Mouse (Mus musculus): ENCODE results near the gene 4931409K22Rik. TPM values are rescaled to one million over a fixed set of nuclear protein-coding genes. Genes with fewer than 3 reads are reported as not detected.
"Not testable (repeated sequence)": the region's sequence is repeated elsewhere in the genome, so short reads cannot be mapped to it uniquely, and the experiment has no call there.

The 4931409K22Rik gene
- polyA plus RNA-seq, 1 experiment: not detected

DNA sequence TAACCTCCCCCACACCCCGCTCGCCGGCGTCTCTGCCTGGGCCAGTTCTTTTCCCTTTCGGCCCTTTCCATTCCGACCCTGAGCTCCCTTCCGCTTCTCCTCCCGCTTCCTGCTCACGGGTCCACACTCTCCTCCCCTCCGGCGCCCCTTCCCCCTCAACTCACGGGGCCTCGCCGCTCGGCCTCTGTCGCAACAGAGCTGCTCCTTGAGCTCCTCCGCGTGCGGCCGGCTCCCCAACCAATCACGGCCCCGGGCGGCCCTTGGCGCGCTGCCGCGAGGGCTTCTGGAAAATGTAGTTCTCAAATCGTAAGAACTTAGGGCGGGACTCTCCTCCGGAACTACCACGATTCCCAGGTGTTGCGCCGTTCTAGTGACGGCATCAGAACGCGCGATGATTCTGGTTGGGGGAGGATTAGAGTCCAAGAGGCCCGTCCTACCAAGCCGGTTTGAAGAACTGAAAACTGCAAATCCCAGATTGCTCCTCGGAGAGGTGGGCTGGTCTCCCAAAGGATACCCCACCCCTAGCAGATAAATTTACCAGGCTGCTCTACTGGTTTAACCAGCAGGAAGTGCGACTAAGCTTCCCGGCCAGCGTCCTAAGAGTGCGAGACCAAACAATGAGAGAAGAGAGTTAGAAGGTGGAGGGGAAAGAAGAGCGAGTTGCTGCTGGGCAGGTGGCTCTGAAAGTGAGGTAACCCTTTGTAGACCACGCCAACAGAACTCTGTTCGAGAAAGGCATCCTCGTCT lies 20.7 kb upstream of the 4931409K22Rik start, which contains the start of gene Abcf2:
TSS of gene Abcf2 (minus strand) at position 285 of the 747 bp plus-strand sequence.
- Histone ChIP-seq H3K27me3 (ENCODE audit: control insufficient read depth, insufficient read depth, low read length) (no peaks in the 10 kb centered on the region), H3K27ac (ENCODE audit: control insufficient read depth, insufficient read depth, low read length) (peak within 1 kb of the TSS; percentile 76), H3K36me3 (ENCODE audit: control insufficient read depth, insufficient read depth, low read length) (peaks cover 24% of the 10 kb centered on the region), H3K4me3 (ENCODE audit: control insufficient read depth, insufficient read depth, low read length) (peak within 1 kb of the TSS; percentile 63), H3K4me1 (replicated peaks; ENCODE audit: control insufficient read depth, insufficient read depth, low read length) (peaks cover 11% of the 10 kb centered on the region)
- under 1% methylated on average over 48 of the region's 48 CpGs for WGBS
- DNase-seq: peak; percentile 99
- TF ChIP-seq CTCF (IDR thresholded peaks at IDR 0.05; ENCODE audit: borderline replicate concordance, control insufficient read depth, extremely low read depth, insufficient read depth, low read length, poor library complexity) (0 out of 2 replicates have a peak, but pooled peaks have one; percentile 58), POLR2A (IDR thresholded peaks at IDR 0.05; ENCODE audit: control insufficient read depth, extremely low read depth, insufficient read depth, low read length, poor library complexity) (peak; percentile 85)

DNA sequence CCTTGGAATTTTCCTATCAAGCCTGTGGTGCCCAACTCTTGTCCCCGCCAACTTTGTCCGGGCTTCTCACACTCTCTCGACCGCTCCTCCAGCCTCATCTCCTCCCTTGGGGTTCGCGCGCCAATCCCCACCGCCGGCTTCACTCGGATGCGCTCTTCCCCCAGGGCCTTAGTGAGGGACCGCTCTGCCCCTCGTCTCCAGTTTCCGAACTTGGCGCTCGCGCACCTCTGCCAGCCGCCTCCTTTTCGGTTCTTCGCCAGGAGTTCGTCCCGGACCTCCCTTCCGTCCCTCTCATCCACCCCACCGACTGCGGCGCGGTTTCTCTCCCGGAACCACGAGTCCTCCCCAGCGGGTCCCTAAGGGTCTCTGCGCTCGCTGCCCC lies 20.2 kb upstream of the 4931409K22Rik start:
- WGBS: 1% methylated on average over 32 of the region's 32 CpGs

DNA sequence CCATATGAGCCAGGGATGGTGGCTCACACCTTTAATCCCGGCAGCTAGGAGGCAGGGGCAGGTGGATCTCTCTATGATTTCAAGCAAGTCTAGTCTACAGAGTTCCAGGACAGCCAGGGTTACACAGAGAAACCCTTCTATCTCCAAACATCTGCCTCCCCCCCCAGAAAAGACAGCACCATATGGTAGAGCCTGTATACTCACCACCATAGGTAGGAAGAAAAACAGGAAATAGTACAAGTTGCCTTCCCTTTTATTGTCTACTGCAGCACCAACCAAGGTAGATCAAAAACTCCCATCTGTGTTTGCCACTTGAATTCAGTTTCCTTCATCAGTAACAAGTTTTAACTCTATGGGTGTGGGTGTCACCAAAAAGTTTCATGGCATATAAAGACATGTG lies 19.3 kb upstream of the 4931409K22Rik start:
- DNase-seq: no peak
- no peaks in the 10 kb centered on the region for H3K27me3 ChIP-seq (ENCODE audit: control insufficient read depth, insufficient read depth, low read length)
- peak overlapping the region; percentile 62; the same call in 1 of the 2 replicates for H3K27ac ChIP-seq (ENCODE audit: control insufficient read depth, insufficient read depth, low read length)
- peaks cover 38% of the 10 kb centered on the region for H3K36me3 ChIP-seq (ENCODE audit: control insufficient read depth, insufficient read depth, low read length)
- 91% methylated on average over 1 of the region's 1 CpGs for WGBS
- no peak overlapping the region for H3K4me3 ChIP-seq (ENCODE audit: control insufficient read depth, insufficient read depth, low read length)
- TF ChIP-seq CTCF (IDR thresholded peaks at IDR 0.05; ENCODE audit: borderline replicate concordance, control insufficient read depth, extremely low read depth, insufficient read depth, low read length, poor library complexity) (no peak), POLR2A (IDR thresholded peaks at IDR 0.05; ENCODE audit: control insufficient read depth, extremely low read depth, insufficient read depth, low read length, poor library complexity) (no peak)
- H3K4me1 ChIP-seq (replicated peaks; ENCODE audit: control insufficient read depth, insufficient read depth, low read length): peaks cover 11% of the 10 kb centered on the region

More for the DNA sequence above, 20.2 kb upstream of the 4931409K22Rik start:
- H3K27ac ChIP-seq (ENCODE audit: control insufficient read depth, insufficient read depth, low read length): peak overlapping the region; percentile 5; the same call in 1 of the 2 replicates
- H3K27me3 ChIP-seq (ENCODE audit: control insufficient read depth, insufficient read depth, low read length): no peaks in the 10 kb centered on the region
- peaks cover 11% of the 10 kb centered on the region for H3K4me1 ChIP-seq (replicated peaks; ENCODE audit: control insufficient read depth, insufficient read depth, low read length)
- peak overlapping the region; percentile 63 for H3K4me3 ChIP-seq (ENCODE audit: control insufficient read depth, insufficient read depth, low read length)
- DNase-seq: no peak
- H3K36me3 ChIP-seq (ENCODE audit: control insufficient read depth, insufficient read depth, low read length): peaks cover 30% of the 10 kb centered on the region
- no peak for TF ChIP-seq POLR2A (IDR thresholded peaks at IDR 0.05; ENCODE audit: control insufficient read depth, extremely low read depth, insufficient read depth, low read length, poor library complexity)
- TF ChIP-seq CTCF (IDR thresholded peaks at IDR 0.05; ENCODE audit: borderline replicate concordance, control insufficient read depth, extremely low read depth, insufficient read depth, low read length, poor library complexity): no peak

DNA sequence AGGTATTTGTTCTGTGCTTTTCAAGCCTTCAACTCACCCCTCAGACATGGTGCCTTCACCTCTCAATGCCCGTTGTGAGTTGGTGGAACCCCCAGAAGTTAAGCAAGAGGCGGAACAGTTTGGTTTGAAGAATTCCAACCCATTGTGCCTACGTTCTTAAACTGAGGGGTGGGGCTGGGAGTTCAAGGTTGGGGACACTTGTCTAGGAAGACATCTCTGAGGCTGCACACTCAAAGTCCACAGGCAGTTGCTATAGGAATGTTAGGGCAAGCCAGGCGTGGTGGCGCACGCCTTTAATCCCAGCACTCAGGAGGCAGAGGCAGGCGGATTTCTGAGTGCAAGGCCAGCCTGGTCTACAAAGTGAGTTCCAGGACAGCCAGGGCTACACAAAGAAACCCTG lies 1.3 kb downstream of the 4931409K22Rik start:
- not testable (repeated sequence) for DNase-seq; H3K4me1 ChIP-seq (replicated peaks; ENCODE audit: control insufficient read depth, insufficient read depth, low read length); H3K27ac ChIP-seq (ENCODE audit: control insufficient read depth, insufficient read depth, low read length); H3K27me3 ChIP-seq (ENCODE audit: control insufficient read depth, insufficient read depth, low read length); H3K36me3 ChIP-seq (ENCODE audit: control insufficient read depth, insufficient read depth, low read length); H3K4me3 ChIP-seq (ENCODE audit: control insufficient read depth, insufficient read depth, low read length)
- 96% methylated on average over 7 of the region's 7 CpGs for WGBS

DNA sequence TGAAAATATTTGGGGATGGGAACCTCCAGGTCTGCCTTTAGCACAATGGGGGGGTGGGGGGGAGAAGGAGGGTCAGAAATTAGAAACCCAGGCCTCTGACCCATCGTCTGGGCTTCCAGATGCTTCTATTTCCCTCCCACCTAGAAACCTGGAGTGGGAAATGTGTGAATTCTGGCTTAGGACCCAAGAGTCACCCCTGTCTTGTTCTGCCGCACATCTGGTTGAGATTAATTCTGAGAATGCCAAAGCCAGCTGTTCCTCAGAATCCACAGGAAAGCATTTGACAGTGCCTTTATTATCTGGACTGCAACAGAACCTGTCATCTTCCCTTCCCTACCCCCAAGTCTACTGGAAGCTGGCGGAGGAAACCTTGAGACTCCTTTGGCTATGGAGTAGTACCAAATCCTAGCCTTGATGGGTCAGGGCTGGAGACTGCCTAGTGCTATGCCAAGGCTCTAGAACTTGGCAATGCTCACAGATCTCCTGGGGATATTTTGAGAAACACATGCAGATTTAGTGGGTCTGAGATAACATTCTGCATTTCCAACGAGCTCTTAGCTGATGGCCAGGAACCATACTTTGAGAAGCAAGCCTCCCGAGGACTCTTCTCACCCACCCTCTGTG lies 2.9 kb downstream of the 4931409K22Rik start:
- no peak overlapping the region for H3K4me3 ChIP-seq (ENCODE audit: control insufficient read depth, insufficient read depth, low read length)
- H3K27me3 ChIP-seq (ENCODE audit: control insufficient read depth, insufficient read depth, low read length): no peaks in the 10 kb centered on the region
- H3K4me1 ChIP-seq (replicated peaks; ENCODE audit: control insufficient read depth, insufficient read depth, low read length): no peaks in the 10 kb centered on the region; the same call in 1 of the 2 replicates
- H3K27ac ChIP-seq (ENCODE audit: control insufficient read depth, insufficient read depth, low read length): no peak overlapping the region
- TF ChIP-seq POLR2A (IDR thresholded peaks at IDR 0.05; ENCODE audit: control insufficient read depth, extremely low read depth, insufficient read depth, low read length, poor library complexity) (no peak), CTCF (IDR thresholded peaks at IDR 0.05; ENCODE audit: borderline replicate concordance, control insufficient read depth, extremely low read depth, insufficient read depth, low read length, poor library complexity) (no peak)
- no peak for DNase-seq
- 74% methylated on average over 5 of the region's 5 CpGs for WGBS
- no peaks in the 10 kb centered on the region for H3K36me3 ChIP-seq (ENCODE audit: control insufficient read depth, insufficient read depth, low read length)

DNA sequence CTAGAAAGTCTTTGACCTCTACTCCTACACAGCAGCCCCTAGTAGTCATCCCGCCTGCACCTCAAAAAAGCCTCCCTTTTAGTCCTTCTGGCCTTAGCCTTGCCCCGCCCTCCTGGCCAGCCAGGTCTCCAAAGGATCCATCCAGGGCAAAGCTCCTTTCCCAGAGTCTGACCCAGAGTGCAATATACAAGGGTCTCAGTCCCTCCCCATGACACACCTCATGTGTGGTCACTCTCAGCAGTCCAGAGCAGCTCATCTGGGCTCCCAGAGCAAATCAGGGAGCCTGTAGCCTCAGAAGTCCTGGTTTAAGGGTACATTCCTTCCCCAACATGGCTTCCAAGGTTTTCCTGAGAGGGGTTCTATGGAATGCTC lies 5.3 kb downstream of the 4931409K22Rik start:
- 79% methylated on average over 2 of the region's 2 CpGs for WGBS
- Histone ChIP-seq H3K4me1 (replicated peaks; ENCODE audit: control insufficient read depth, insufficient read depth, low read length) (no peaks in the 10 kb centered on the region; the same call in 1 of the 2 replicates), H3K4me3 (ENCODE audit: control insufficient read depth, insufficient read depth, low read length) (no peak overlapping the region), H3K27ac (ENCODE audit: control insufficient read depth, insufficient read depth, low read length) (no peak overlapping the region), H3K36me3 (ENCODE audit: control insufficient read depth, insufficient read depth, low read length) (no peaks in the 10 kb centered on the region), H3K27me3 (ENCODE audit: control insufficient read depth, insufficient read depth, low read length) (no peaks in the 10 kb centered on the region)
- DNase-seq: no peak
- no peak for TF ChIP-seq CTCF (IDR thresholded peaks at IDR 0.05; ENCODE audit: borderline replicate concordance, control insufficient read depth, extremely low read depth, insufficient read depth, low read length, poor library complexity)
- no peak for TF ChIP-seq POLR2A (IDR thresholded peaks at IDR 0.05; ENCODE audit: control insufficient read depth, extremely low read depth, insufficient read depth, low read length, poor library complexity)
